Mouse (Mus musculus) lung, postnatal 0 days (tissue): ENCODE data around the gene Col6a6. TPM values are rescaled to one million over a fixed set of nuclear protein-coding genes. Genes with fewer than 3 reads are reported as not detected.
A peak's percentile ranks its signal among the peaks of the same experiment; 100 is the strongest.

Experiments used
- ATAC-seq: fragments of 200-750 bp; cut with Nextera tagmentation; 2 replicates; pipeline ENCODE4 v1.8.0; 2017; ENCODE audit warnings: moderate library complexity
- DNase-seq: peaks from one replicate; pipeline ENCODE4 v3.0.0-alpha.2; 2016; ENCODE audit warnings: low spot score
- H3K27ac ChIP-seq: fragments of 300-500 bp; sonication (generic); 2 replicates; pipeline ENCODE4 v1.5.1; 2014; ENCODE audit warnings: antibody characterized with exemption, mild to moderate bottlenecking, low read length, mixed read lengths
- H3K27me3 ChIP-seq: fragments of 300-500 bp; sonication (generic); replicated peaks from 2 replicates; pipeline ENCODE4 v1.6.1; 2014; ENCODE audit warnings: low read length, mixed read lengths; ENCODE audit not compliant: insufficient read depth
- H3K36me3 ChIP-seq: fragments of 300-500 bp; sonication (generic); 2 replicates; pipeline ENCODE4 v1.6.1; 2014; ENCODE audit warnings: low read length, mixed read lengths; ENCODE audit not compliant: insufficient read depth
- H3K4me1 ChIP-seq: fragments of 300-500 bp; sonication (generic); 2 replicates; pipeline ENCODE4 v1.6.1; 2014; ENCODE audit warnings: antibody characterized with exemption, low read depth, low read length, mixed read lengths; ENCODE audit not compliant: insufficient read depth
- H3K4me2 ChIP-seq: fragments of 300-500 bp; sonication (generic); replicated peaks from 2 replicates; pipeline ENCODE4 v1.6.1; 2014; ENCODE audit warnings: low read depth, mild to moderate bottlenecking, low read length, moderate library complexity, mixed read lengths
- H3K4me3 ChIP-seq: fragments of 300-500 bp; sonication (generic); 2 replicates; pipeline ENCODE4 v1.5.1; 2014; ENCODE audit warnings: low read depth, low read length
- H3K9ac ChIP-seq: fragments of 300-500 bp; sonication (generic); replicated peaks from 2 replicates; pipeline ENCODE4 v1.6.1; 2014; ENCODE audit warnings: low read depth, mild to moderate bottlenecking
- H3K9me3 ChIP-seq: fragments of 300-500 bp; sonication (generic); 2 replicates; pipeline ENCODE4 v1.6.1; 2016; ENCODE audit warnings: low read length, mixed read lengths
- CTCF ChIP-seq: IDR thresholded peaks from 2 replicates; pipeline ENCODE4 v1.5.1; 2016; ENCODE audit warnings: antibody characterized with exemption, mild to moderate bottlenecking
- EP300 ChIP-seq: IDR thresholded peaks from 2 replicates; pipeline ENCODE4 v1.6.1; 2016; ENCODE audit warnings: antibody characterized with exemption, mild to moderate bottlenecking, control low read depth
- WGBS: fragments of 180-500 bp; shearing (Covaris S2); extraction: QIAGEN DNeasy Blood & Tissue Kit; methylation state at CpG from one replicate; pipeline ENCODE4 v1.1.7; 2014; 5-methylcytosine and 5-hydroxymethylcytosine counted together
- polyA plus RNA-seq: library from polyadenylated mRNA; unstranded; fragments of >200 nt; fragmentation: Nextera tagmentation; extraction: Ambion mirVana; gene quantifications from 2 replicates; pipeline ENCODE4 v1.2.1, GENCODE M21; 2015

Gene Col6a6
- polyA plus RNA-seq, 1 experiment from 2014 or later: 0.07 TPM

DNA sequence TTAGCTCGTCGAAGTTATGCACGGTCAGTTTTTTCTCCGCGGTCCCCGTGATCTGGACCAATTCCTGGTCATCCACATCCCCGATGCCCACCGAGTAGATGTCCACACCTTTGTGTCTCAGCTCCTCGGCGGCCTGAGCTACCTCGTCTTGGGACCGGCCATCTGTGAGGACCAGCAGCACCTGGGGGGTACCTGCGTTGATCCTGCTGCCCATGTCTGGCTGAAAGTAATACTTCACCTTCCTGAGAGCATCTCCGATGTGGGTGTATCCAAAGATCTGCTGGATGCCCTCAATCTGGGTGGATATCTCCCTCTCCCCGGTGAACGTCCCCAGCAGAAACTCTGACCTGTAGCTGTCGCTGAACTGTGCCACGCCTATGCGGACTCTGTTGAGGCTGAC is 53.6 kb downstream of the Col6a6 start:
- 82% methylated on average over 19 of the region's 19 CpGs for WGBS
- Histone ChIP-seq H3K4me2 (no peak overlapping the region), H3K4me3 (no peak overlapping the region), H3K4me1 (no peaks in the 10 kb centered on the region), H3K27me3 (no peaks in the 10 kb centered on the region), H3K9ac (no peak overlapping the region), H3K36me3 (no peaks in the 10 kb centered on the region), H3K9me3 (no peaks in the 10 kb centered on the region), H3K27ac (no peak overlapping the region)
- no peak for DNase-seq
- no peak for TF ChIP-seq CTCF
- TF ChIP-seq EP300: no peak
- ATAC-seq: no peak

DNA sequence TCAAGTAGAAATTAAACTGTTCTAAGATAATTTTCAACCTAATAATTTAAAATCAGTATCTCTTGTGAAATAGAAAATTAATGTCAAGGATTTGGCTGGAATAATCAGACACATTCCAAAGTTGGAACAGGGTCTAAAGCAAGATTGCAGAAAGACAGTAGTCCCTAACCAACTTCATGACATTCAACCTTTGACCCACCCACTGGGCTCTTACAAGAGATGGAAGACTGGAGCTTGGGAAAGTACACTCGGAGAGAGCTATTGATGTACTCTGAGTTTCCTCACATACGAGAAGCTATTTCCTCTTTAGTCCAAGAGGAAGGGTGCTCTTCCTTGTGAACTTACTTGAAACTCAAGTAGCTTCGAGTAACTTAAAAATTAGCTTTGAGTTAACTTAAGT is 56.6 kb downstream of the Col6a6 start:
- ATAC-seq: no peak
- TF ChIP-seq CTCF (no peak), EP300 (no peak)
- Histone ChIP-seq H3K4me3 (no peak overlapping the region), H3K9me3 (no peaks in the 10 kb centered on the region), H3K36me3 (no peaks in the 10 kb centered on the region), H3K4me1 (no peaks in the 10 kb centered on the region), H3K27me3 (no peaks in the 10 kb centered on the region), H3K9ac (no peak overlapping the region), H3K4me2 (no peak overlapping the region), H3K27ac (no peak overlapping the region)
- peak; percentile 18 for DNase-seq
- 17% methylated on average over 3 of the region's 3 CpGs for WGBS

DNA sequence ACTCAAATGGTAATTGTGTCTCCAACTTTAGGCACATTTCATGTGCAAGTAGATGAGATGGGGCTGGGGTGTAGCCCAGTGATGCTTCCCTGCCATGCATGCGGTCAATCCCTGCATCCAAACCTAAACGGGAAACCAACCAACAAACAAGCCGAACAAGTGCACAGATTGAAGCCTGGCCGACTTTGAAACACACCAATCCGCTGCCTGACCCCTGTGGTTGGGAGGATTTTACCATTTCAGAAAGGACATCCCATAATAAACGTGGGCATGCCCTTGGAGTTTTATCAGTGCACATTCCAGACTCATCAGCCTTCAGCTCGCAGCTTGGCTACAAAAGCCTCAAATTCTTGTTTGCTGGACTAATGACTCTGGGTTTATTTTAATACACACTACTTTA is 57.3 kb downstream of the Col6a6 start:
- Histone ChIP-seq H3K4me2 (no peak overlapping the region), H3K4me3 (no peak overlapping the region), H3K9me3 (no peaks in the 10 kb centered on the region), H3K27ac (no peak overlapping the region), H3K4me1 (no peaks in the 10 kb centered on the region), H3K27me3 (no peaks in the 10 kb centered on the region), H3K36me3 (no peaks in the 10 kb centered on the region), H3K9ac (no peak overlapping the region)
- DNase-seq (no peak), ATAC-seq (no peak)
- 48% methylated on average over 7 of the region's 7 CpGs for WGBS
- TF ChIP-seq EP300 (no peak), CTCF (no peak)

GRCm38 (mm10) chr9:105765891-105766290 is 62.1 kb downstream of the Col6a6 start:
- TF ChIP-seq EP300 (no peak), CTCF (no peak)
- Histone ChIP-seq H3K27ac (no peak overlapping the region), H3K9ac (no peak overlapping the region), H3K9me3 (no peaks in the 10 kb centered on the region), H3K36me3 (no peaks in the 10 kb centered on the region), H3K27me3 (no peaks in the 10 kb centered on the region), H3K4me1 (no peaks in the 10 kb centered on the region), H3K4me3 (no peak overlapping the region), H3K4me2 (no peak overlapping the region)
- no peak for ATAC-seq
- WGBS: 72% methylated on average over 2 of the region's 2 CpGs
- DNase-seq: peak; percentile 22

- no peaks in the 10 kb centered on the region for H3K36me3 ChIP-seq
- 30% methylated on average over 5 of the region's 5 CpGs for WGBS
- H3K27ac ChIP-seq: peak overlapping the region; percentile 84
- no peak for TF ChIP-seq EP300
- no peak for TF ChIP-seq CTCF
- H3K27me3 ChIP-seq: no peaks in the 10 kb centered on the region
- peak; percentile 55 for DNase-seq
- H3K4me2 ChIP-seq: no peak overlapping the region
- no peaks in the 10 kb centered on the region for H3K4me1 ChIP-seq
- no peak overlapping the region for H3K4me3 ChIP-seq
- no peak overlapping the region for H3K9ac ChIP-seq
- peak; percentile 32; the same call in 1 of the 2 replicates for ATAC-seq
- H3K9me3 ChIP-seq: no peaks in the 10 kb centered on the region
These were observed 63.3 kb downstream of the Col6a6 start for GRCm38 (mm10) chr9:105764681-105765080.

- H3K27me3 ChIP-seq: no peaks in the 10 kb centered on the region
- no peak for TF ChIP-seq CTCF
- peak; percentile 96 for TF ChIP-seq EP300
- no peak overlapping the region for H3K4me3 ChIP-seq
- DNase-seq (peak; percentile 92), ATAC-seq (peak; percentile 95)
- H3K27ac ChIP-seq: peak overlapping the region; percentile 84
- H3K4me1 ChIP-seq: no peaks in the 10 kb centered on the region
- 38% methylated on average over 5 of the region's 5 CpGs for WGBS
- H3K36me3 ChIP-seq: no peaks in the 10 kb centered on the region
- H3K9ac ChIP-seq: no peak overlapping the region
- H3K9me3 ChIP-seq: no peaks in the 10 kb centered on the region
- H3K4me2 ChIP-seq: no peak overlapping the region
These were observed 63.8 kb downstream of the Col6a6 start for GRCm38 (mm10) chr9:105764127-105764526.

DNA sequence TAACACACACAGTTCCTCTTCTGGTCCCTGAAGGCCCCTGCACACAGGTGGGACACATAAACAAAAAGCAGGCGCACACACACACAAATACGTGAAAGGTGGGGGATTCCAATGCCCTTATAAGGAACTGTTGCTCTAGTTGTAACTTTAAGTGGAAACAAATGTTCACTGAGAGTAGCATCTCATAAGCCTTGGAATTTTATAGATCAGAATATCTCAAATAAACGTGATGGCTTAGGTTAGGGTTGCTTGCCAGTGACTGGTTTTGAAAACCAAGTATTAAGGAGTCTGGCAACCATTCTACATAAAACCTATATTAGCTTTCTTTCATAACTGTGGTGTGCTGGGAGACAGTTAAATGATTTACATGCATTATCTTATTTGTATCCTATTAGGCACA is 64.3 kb downstream of the Col6a6 start:
- no peak for TF ChIP-seq CTCF
- TF ChIP-seq EP300: no peak
- Histone ChIP-seq H3K4me2 (no peak overlapping the region), H3K36me3 (no peaks in the 10 kb centered on the region), H3K9me3 (no peaks in the 10 kb centered on the region), H3K27ac (no peak overlapping the region), H3K9ac (no peak overlapping the region), H3K4me1 (no peaks in the 10 kb centered on the region), H3K27me3 (no peaks in the 10 kb centered on the region), H3K4me3 (no peak overlapping the region)
- no peak for DNase-seq
- WGBS: 64% methylated on average over 3 of the region's 3 CpGs
- no peak for ATAC-seq
